21 mouse cellular contexts compared by ENCODE assay signal in the genomic region with DNA sequence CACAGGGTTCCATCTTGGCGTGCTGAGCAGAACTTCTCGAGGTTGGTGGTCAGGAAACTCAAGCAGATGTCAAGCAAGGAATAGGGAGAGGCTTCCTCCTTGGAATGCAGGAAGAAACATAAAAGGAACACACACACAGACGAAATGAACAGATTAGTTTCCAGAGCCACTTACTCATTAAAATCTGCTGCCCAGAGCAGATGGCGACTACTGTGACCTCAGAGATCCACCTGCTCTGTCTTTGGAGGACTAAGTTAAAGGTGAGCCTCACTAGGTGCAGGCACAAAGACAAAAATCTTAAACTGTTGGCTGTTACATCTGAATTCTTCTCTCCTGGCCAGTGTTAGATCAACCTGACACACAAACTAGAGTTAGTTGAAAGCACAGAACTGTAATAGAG. TPM values are rescaled to one million over a fixed set of nuclear protein-coding genes. Genes with fewer than 3 reads are reported as not detected.
DNase-seq lines count a peak whose midpoint lies in the region; ATAC-seq lines count a peak whose summit lies in the region.
"Had no signal": no experiment of that assay in that cellular context is flagged by ENCODE, and none has a peak within 500 bp of the region (broad histone marks: within the 10 kb centered on the region; RNA-seq: fewer than 3 reads in every experiment).

No protein-coding gene starts in this region.

- ATAC-seq in hindbrain, embryonic 11.5 days (ENCODE audit: low FRiP score), result no peak
- no peak for ATAC-seq in monocyte, adult 5-6 weeks (replicated peaks; ENCODE audit: insufficient number of reproducible peaks, low FRiP score, low TSS enrichment, poor library complexity, severe bottlenecking)
- ATAC-seq: forebrain, embryonic 13.5 days; forebrain, postnatal 0 days; hindbrain, embryonic 16.5 days; inflammation-experienced regulatory T-cells, adult 6 months; intestine, postnatal 0 days had no signal

- WGBS in hindbrain, embryonic 11.5 days, result 76% methylated on average over 4 of the region's 4 CpGs

- H3K9ac ChIP-seq in hindbrain, embryonic 11.5 days (ENCODE audit: low read depth, low read length), result no peak overlapping the region
- H3K9ac ChIP-seq: forebrain, embryonic 13.5 days; forebrain, postnatal 0 days; heart, embryonic 12.5 days; hindbrain, embryonic 12.5 days had no signal

- no peaks in the 10 kb centered on the region for H3K27me3 ChIP-seq in hindbrain, embryonic 11.5 days (ENCODE audit: control insufficient read depth, insufficient read depth, low read length)
- H3K27me3 ChIP-seq: forebrain, embryonic 13.5 days; heart, embryonic 12.5 days; hindbrain, embryonic 12.5 days had no signal

- DNase-seq in R1 (ENCODE audit: low read depth, low spot score), result peak; percentile 67
- peak; percentile 13 for DNase-seq in cerebellum, adult 11 months
- DNase-seq in cerebellum, adult 8-10 months, result peak; percentile 30
- DNase-seq in cerebellum, postnatal 36 days, result peak; percentile 36 to 47
- DNase-seq in gastrocnemius, adult 8-10 months (ENCODE audit: low spot score in 2 of 2), result no peak
- DNase-seq in hindbrain, embryonic 11.5 days (ENCODE audit: low spot score), result no peak
- DNase-seq: adrenal gland, adult 8-10 months; adrenal gland, postnatal 36 days; forebrain, postnatal 0 days; gastrocnemius, postnatal 25 days; heart, postnatal 36 days had no signal

- H3K36me3 ChIP-seq in hindbrain, embryonic 11.5 days (ENCODE audit: control insufficient read depth, insufficient read depth, low read length), result no peaks in the 10 kb centered on the region

- no peak overlapping the region for H3K4me2 ChIP-seq in hindbrain, embryonic 11.5 days (replicated peaks; ENCODE audit: low read depth, low read length)
- H3K4me2 ChIP-seq: forebrain, embryonic 13.5 days; heart, embryonic 12.5 days; hindbrain, embryonic 12.5 days had no signal

- no peak overlapping the region for H3K4me3 ChIP-seq in hindbrain, embryonic 11.5 days (ENCODE audit: low read depth, low read length)
- H3K4me3 ChIP-seq: embryonic facial prominence, embryonic 10.5 days; forebrain, embryonic 13.5 days; heart, embryonic 12.5 days; hindbrain, embryonic 12.5 days had no signal

- no peak overlapping the region for H3K27ac ChIP-seq in hindbrain, embryonic 11.5 days (ENCODE audit: low read depth, low read length)
- H3K27ac ChIP-seq: embryonic facial prominence, embryonic 10.5 days; forebrain, embryonic 13.5 days; hindbrain, embryonic 12.5 days had no signal

- no peaks in the 10 kb centered on the region for H3K9me3 ChIP-seq in hindbrain, embryonic 11.5 days (ENCODE audit: control insufficient read depth, low read length)
- H3K9me3 ChIP-seq: embryonic facial prominence, embryonic 10.5 days; forebrain, embryonic 13.5 days; heart, embryonic 12.5 days; hindbrain, embryonic 12.5 days had no signal

- no peaks in the 10 kb centered on the region for H3K4me1 ChIP-seq in hindbrain, embryonic 11.5 days (replicated peaks; ENCODE audit: control insufficient read depth, insufficient read depth, low read length)
- H3K4me1 ChIP-seq: embryonic facial prominence, embryonic 10.5 days; forebrain, embryonic 13.5 days; heart, embryonic 12.5 days; hindbrain, embryonic 12.5 days had no signal

RNA-seq across cellular contexts. Expression of a gene that starts 28.6 kb away (rescaled TPM):
- 10 to 100 TPM; 58.6 to 67.0 (median 65.0) TPM for total RNA-seq in gastrocnemius, adult 8-10 months (2022)
- 18.6 and 22.2 TPM in 2 replicates for polyA plus RNA-seq in hindbrain, embryonic 11.5 days (2014; fragmentation: Nextera tagmentation; extraction: Ambion mirVana)
- 21.1 to 28.9 TPM (median 23.0 TPM) in 3 replicates for total RNA-seq in monocyte, adult 5-6 weeks (2017)

RNA-seq across cellular contexts. Expression of a gene that starts 54.4 kb away (rescaled TPM):
- 1 to 10 TPM in 3 of 4 experiments, under 1 TPM in 1; 0.56 to 1.6 (median 1.2) TPM for total RNA-seq in gastrocnemius, adult 8-10 months (2022)
- 0.31 TPM in 1 of 2 replicates, not detected in the other for polyA plus RNA-seq in hindbrain, embryonic 11.5 days (2014; fragmentation: Nextera tagmentation; extraction: Ambion mirVana)
- total RNA-seq in monocyte, adult 5-6 weeks (2017), result not detected in 3 replicates
- total RNA-seq: forebrain, postnatal 0 days; granulocyte monocyte progenitor cell, adult 5-6 weeks; MEL had no signal
- polyA plus RNA-seq: embryonic facial prominence, embryonic 10.5 days; forebrain, embryonic 13.5 days; forebrain, postnatal 0 days; heart, embryonic 12.5 days; hindbrain, embryonic 12.5 days; inflammation-experienced regulatory T-cells, adult 6 months had no signal

RNA-seq across cellular contexts. Expression of a gene that starts 55.7 kb away (rescaled TPM):
- 10 to 100 TPM; 26.4 to 40.8 (median 33.7) TPM for total RNA-seq in gastrocnemius, adult 8-10 months (2022)
- 42.1 and 53.1 TPM in 2 replicates for polyA plus RNA-seq in hindbrain, embryonic 11.5 days (2014; fragmentation: Nextera tagmentation; extraction: Ambion mirVana)
- 5.1 to 9.4 TPM (median 8.6 TPM) in 3 replicates for total RNA-seq in monocyte, adult 5-6 weeks (2017)

Comparison
In these comparisons a context has a peak if more than half of its experiments do, and no peak if none do; other contexts are left out.
1. DNase-seq: peak in R1 (single experiment), cerebellum, adult 11 months (single experiment), cerebellum, adult 8-10 months (single experiment) and cerebellum, postnatal 36 days (2 of 2); none in gastrocnemius, adult 8-10 months (0 of 2) and hindbrain, embryonic 11.5 days (single experiment).